Mouse (Mus musculus): ENCODE results near the gene Carf. TPM values are rescaled to one million over a fixed set of nuclear protein-coding genes. Genes with fewer than 3 reads are reported as not detected.
"Not testable (repeated sequence)": the region's sequence is repeated elsewhere in the genome, so short reads cannot be mapped to it uniquely, and the experiment has no call there.

Carf gene
- 4.0 and 5.4 TPM in 2 replicates for polyA plus RNA-seq (2015; fragmentation: Nextera tagmentation; extraction: Ambion mirVana)

- H3K4me1 ChIP-seq (ENCODE audit: control insufficient read depth, insufficient read depth, low read length) = peaks cover 11% of the 10 kb centered on the region; the same call in 1 of the 2 replicates
Observed at GRCm38 (mm10) chr1:60098024-60098781, at the start of gene Carf, which contains the start of gene Wdr12. Carf (plus strand) TSS chr1:60098247. Wdr12 (minus strand) TSS chr1:60098645.

GRCm38 (mm10) chr1:60054659-60055058, 43.4 kb upstream of the Carf start:
- Histone ChIP-seq H3K27me3 (ENCODE audit: control insufficient read depth, insufficient read depth, low read length) (no peaks in the 10 kb centered on the region), H3K4me2 (ENCODE audit: low read depth, low read length) (no peak overlapping the region), H3K9me3 (replicated peaks; ENCODE audit: control insufficient read depth, low read length) (no peaks in the 10 kb centered on the region), H3K36me3 (ENCODE audit: control insufficient read depth, insufficient read depth) (no peaks in the 10 kb centered on the region), H3K4me3 (ENCODE audit: low read length) (no peak overlapping the region), H3K27ac (ENCODE audit: low read length) (no peak overlapping the region), H3K9ac (ENCODE audit: low read length) (no peak overlapping the region), H3K4me1 (ENCODE audit: control insufficient read depth, insufficient read depth, low read length) (no peaks in the 10 kb centered on the region)
- WGBS = 38% methylated on average over 3 of the region's 3 CpGs
- ATAC-seq (replicated peaks; ENCODE audit: extremely low read depth, insufficient read depth, low FRiP score) = no peak

More at GRCm38 (mm10) chr1:60098024-60098781, at the start of gene Carf, which contains the start of gene Wdr12:
- Histone ChIP-seq H3K4me2 (ENCODE audit: low read depth, low read length) (peak within 1 kb of the TSS; percentile 82), H3K9ac (ENCODE audit: low read length) (peak within 1 kb of the TSS; percentile 92), H3K27ac (ENCODE audit: low read length) (peak within 1 kb of the TSS; percentile 98), H3K9me3 (replicated peaks; ENCODE audit: control insufficient read depth, low read length) (no peaks in the 10 kb centered on the region), H3K36me3 (ENCODE audit: control insufficient read depth, insufficient read depth) (peaks cover 8% of the 10 kb centered on the region), H3K4me3 (ENCODE audit: low read length) (peak within 1 kb of the TSS; percentile 83), H3K27me3 (ENCODE audit: control insufficient read depth, insufficient read depth, low read length) (no peaks in the 10 kb centered on the region)
- under 1% methylated on average over 71 of the region's 71 CpGs for WGBS
- ATAC-seq (replicated peaks; ENCODE audit: extremely low read depth, insufficient read depth, low FRiP score) = peak; percentile 94

- no peak overlapping the region for H3K27ac ChIP-seq (ENCODE audit: low read length)
- no peak overlapping the region for H3K4me3 ChIP-seq (ENCODE audit: low read length)
- H3K9me3 ChIP-seq (replicated peaks; ENCODE audit: control insufficient read depth, low read length) = no peaks in the 10 kb centered on the region
- no peaks in the 10 kb centered on the region for H3K27me3 ChIP-seq (ENCODE audit: control insufficient read depth, insufficient read depth, low read length)
- no peak overlapping the region for H3K4me2 ChIP-seq (ENCODE audit: low read depth, low read length)
- H3K9ac ChIP-seq (ENCODE audit: low read length) = no peak overlapping the region
- ATAC-seq (replicated peaks; ENCODE audit: extremely low read depth, insufficient read depth, low FRiP score) = no peak
- H3K36me3 ChIP-seq (ENCODE audit: control insufficient read depth, insufficient read depth) = no peaks in the 10 kb centered on the region
- no peaks in the 10 kb centered on the region for H3K4me1 ChIP-seq (ENCODE audit: control insufficient read depth, insufficient read depth, low read length)
- 82% methylated on average over 3 of the region's 3 CpGs for WGBS
Observed at GRCm38 (mm10) chr1:60056310-60056709, 41.7 kb upstream of the Carf start.

- H3K27me3 ChIP-seq (ENCODE audit: control insufficient read depth, insufficient read depth, low read length); H3K9ac ChIP-seq (ENCODE audit: low read length); H3K27ac ChIP-seq (ENCODE audit: low read length); H3K9me3 ChIP-seq (replicated peaks; ENCODE audit: control insufficient read depth, low read length); H3K4me3 ChIP-seq (ENCODE audit: low read length); H3K36me3 ChIP-seq (ENCODE audit: control insufficient read depth, insufficient read depth); ATAC-seq (replicated peaks; ENCODE audit: extremely low read depth, insufficient read depth, low FRiP score); H3K4me1 ChIP-seq (ENCODE audit: control insufficient read depth, insufficient read depth, low read length); H3K4me2 ChIP-seq (ENCODE audit: low read depth, low read length): not testable (repeated sequence)
Observed at GRCm38 (mm10) chr1:60070725-60071124, 27.3 kb upstream of the Carf start.

GRCm38 (mm10) chr1:60074935-60075334, 23.1 kb upstream of the Carf start:
- Histone ChIP-seq H3K9ac (ENCODE audit: low read length) (no peak overlapping the region), H3K9me3 (replicated peaks; ENCODE audit: control insufficient read depth, low read length) (no peaks in the 10 kb centered on the region), H3K4me2 (ENCODE audit: low read depth, low read length) (no peak overlapping the region), H3K36me3 (ENCODE audit: control insufficient read depth, insufficient read depth) (peaks cover 20% of the 10 kb centered on the region), H3K27me3 (ENCODE audit: control insufficient read depth, insufficient read depth, low read length) (no peaks in the 10 kb centered on the region), H3K4me3 (ENCODE audit: low read length) (no peak overlapping the region), H3K4me1 (ENCODE audit: control insufficient read depth, insufficient read depth, low read length) (no peaks in the 10 kb centered on the region), H3K27ac (ENCODE audit: low read length) (peak overlapping the region; percentile 46; the same call in 1 of the 2 replicates)
- ATAC-seq (replicated peaks; ENCODE audit: extremely low read depth, insufficient read depth, low FRiP score) = no peak; the same call in 1 of the 2 replicates
- 67% methylated on average over 2 of the region's 2 CpGs for WGBS

GRCm38 (mm10) chr1:60075590-60075989, 22.5 kb upstream of the Carf start:
- Histone ChIP-seq H3K4me2 (ENCODE audit: low read depth, low read length) (no peak overlapping the region), H3K36me3 (ENCODE audit: control insufficient read depth, insufficient read depth) (peaks cover 22% of the 10 kb centered on the region), H3K9me3 (replicated peaks; ENCODE audit: control insufficient read depth, low read length) (no peaks in the 10 kb centered on the region), H3K27me3 (ENCODE audit: control insufficient read depth, insufficient read depth, low read length) (no peaks in the 10 kb centered on the region), H3K4me3 (ENCODE audit: low read length) (no peak overlapping the region), H3K27ac (ENCODE audit: low read length) (no peak overlapping the region), H3K4me1 (ENCODE audit: control insufficient read depth, insufficient read depth, low read length) (no peaks in the 10 kb centered on the region), H3K9ac (ENCODE audit: low read length) (no peak overlapping the region)
- 68% methylated on average over 3 of the region's 3 CpGs for WGBS
- no peak for ATAC-seq (replicated peaks; ENCODE audit: extremely low read depth, insufficient read depth, low FRiP score)

GRCm38 (mm10) chr1:60076411-60076810, 21.6 kb upstream of the Carf start:
- H3K27ac ChIP-seq (ENCODE audit: low read length) = no peak overlapping the region
- no peak overlapping the region for H3K9ac ChIP-seq (ENCODE audit: low read length)
- peaks cover 26% of the 10 kb centered on the region for H3K36me3 ChIP-seq (ENCODE audit: control insufficient read depth, insufficient read depth)
- H3K9me3 ChIP-seq (replicated peaks; ENCODE audit: control insufficient read depth, low read length) = no peaks in the 10 kb centered on the region
- WGBS = 82% methylated on average over 6 of the region's 6 CpGs
- no peaks in the 10 kb centered on the region for H3K27me3 ChIP-seq (ENCODE audit: control insufficient read depth, insufficient read depth, low read length)
- ATAC-seq (replicated peaks; ENCODE audit: extremely low read depth, insufficient read depth, low FRiP score) = no peak
- no peaks in the 10 kb centered on the region for H3K4me1 ChIP-seq (ENCODE audit: control insufficient read depth, insufficient read depth, low read length)
- no peak overlapping the region for H3K4me2 ChIP-seq (ENCODE audit: low read depth, low read length)
- H3K4me3 ChIP-seq (ENCODE audit: low read length) = no peak overlapping the region

GRCm38 (mm10) chr1:60096572-60097276, 1.3 kb upstream of the Carf start:
- Histone ChIP-seq H3K27ac (ENCODE audit: low read length) (no peak overlapping the region), H3K27me3 (ENCODE audit: control insufficient read depth, insufficient read depth, low read length) (no peaks in the 10 kb centered on the region), H3K36me3 (ENCODE audit: control insufficient read depth, insufficient read depth) (peaks cover 17% of the 10 kb centered on the region), H3K4me2 (ENCODE audit: low read depth, low read length) (peak overlapping the region; percentile 74), H3K9ac (ENCODE audit: low read length) (peak overlapping the region; percentile 92), H3K4me3 (ENCODE audit: low read length) (peak overlapping the region; percentile 83), H3K4me1 (ENCODE audit: control insufficient read depth, insufficient read depth, low read length) (peaks cover 11% of the 10 kb centered on the region; the same call in 1 of the 2 replicates), H3K9me3 (replicated peaks; ENCODE audit: control insufficient read depth, low read length) (no peaks in the 10 kb centered on the region)
- ATAC-seq (replicated peaks; ENCODE audit: extremely low read depth, insufficient read depth, low FRiP score) = no peak
- WGBS = 8% methylated on average over 13 of the region's 13 CpGs

Data from heart, embryonic 16.5 days (tissue).